Mouse (Mus musculus) CH12.LX (cell line): ENCODE results near the gene Gm7347. TPM values are rescaled to one million over a fixed set of nuclear protein-coding genes. Genes with fewer than 3 reads are reported as not detected.
"Not testable (repeated sequence)": the region's sequence is repeated elsewhere in the genome, so short reads cannot be mapped to it uniquely, and the experiment has no call there.

Source experiments
- DNase-seq: peaks from one replicate; pipeline ENCODE4 v3.0.0-alpha.2; 2013; ENCODE audit errors: extremely low read depth
- H3K27ac ChIP-seq: 2 replicates; pipeline ENCODE4 v1.5.1; 2012; ENCODE audit warnings: low read depth, mild to moderate bottlenecking, control low read depth, moderate library complexity; ENCODE audit not compliant: insufficient read depth
- H3K27me3 ChIP-seq: replicated peaks from 2 replicates; pipeline ENCODE3; 2012; ENCODE audit warnings: inconsistent platforms
- H3K36me3 ChIP-seq, 2 experiments: replicated peaks in 1 of 2; 2 replicates each; pipeline versions ENCODE3 to v1.6.1; 2012; ENCODE audit warnings: inconsistent platforms in 1 of 2, low read length in 1 of 2, mild to moderate bottlenecking in 1 of 2, mixed read lengths in 1 of 2, moderate library complexity in 1 of 2; ENCODE audit not compliant: control insufficient read depth in 1 of 2, insufficient read depth in 1 of 2
- H3K4me1 ChIP-seq, 2 experiments: 2 replicates each; pipeline ENCODE4 v1.6.1; 2012; ENCODE audit warnings: inconsistent platforms in 1 of 2, moderate library complexity in 1 of 2; ENCODE audit not compliant: insufficient read depth in 2 of 2, control insufficient read depth in 1 of 2
- H3K4me2 ChIP-seq: 2 replicates; pipeline ENCODE4 v1.6.1; 2012; ENCODE audit warnings: low read depth, mild to moderate bottlenecking, control low read depth; ENCODE audit not compliant: poor library complexity, insufficient read depth, severe bottlenecking
- H3K4me3 ChIP-seq, 3 experiments: fragments of 150-350 bp in 1 of 3; sonication (generic) in 1 of 3; replicated peaks in 1 of 3; 2 replicates each; pipeline versions ENCODE3 to v1.5.1; 2011 to 2012; ENCODE audit warnings: low read depth in 2 of 3, low read length in 2 of 3, mild to moderate bottlenecking in 2 of 3, moderate library complexity in 2 of 3, control low read depth in 1 of 3, improper control_type of control experiment in 1 of 3, inconsistent platforms in 1 of 3, mixed read lengths in 1 of 3; ENCODE audit not compliant: poor library complexity in 1 of 3
- H3K79me2 ChIP-seq: replicated peaks from 2 replicates; pipeline ENCODE4 v1.6.1; 2012; ENCODE audit warnings: mild to moderate bottlenecking, moderate library complexity; ENCODE audit not compliant: control insufficient read depth, poor library complexity, insufficient read depth, severe bottlenecking; ENCODE audit errors: extremely low read depth
- H3K9ac ChIP-seq: 2 replicates; pipeline ENCODE4 v1.6.1; 2012; ENCODE audit warnings: low read depth, mild to moderate bottlenecking, control low read depth, moderate library complexity; ENCODE audit not compliant: insufficient read depth
- H3K9me3 ChIP-seq: replicated peaks from 2 replicates; pipeline ENCODE3; 2012; ENCODE audit warnings: low read length, inconsistent platforms, mixed read lengths
- dilution Hi-C: fragments of 300-500 bp; cut with MboI; formaldehyde crosslinking; loops from 2 replicates; pipeline ENCODE4 v1.14.3; 2020; ENCODE audit warnings: low sequenced_read_pairs; ENCODE audit not compliant: extremely low pct_unique_long_range_greater_than_20kb, extremely low pct_ligation_motif_present
- in situ Hi-C: fragments of 300-500 bp; cut with MboI; formaldehyde crosslinking; loops from 3 replicates; pipeline ENCODE4 v1.14.3; 2019; ENCODE audit warnings: low sequenced_read_pairs, low pct_ligation_motif_present, low pct_unique_long_range_greater_than_20kb, mixed read lengths
- polyA plus RNA-seq: library from polyadenylated mRNA; unstranded; fragments of >175 nt; gene quantifications from 2 replicates; pipeline ENCODE4 v1.2.1, GENCODE M21; 2012; ENCODE audit warnings: low read depth; ENCODE audit not compliant: insufficient read length
- total RNA-seq, 2 experiments: library from RNA; depleted of rRNA; stranded (reverse); fragments of 300-350 nt in 1 of 2; fragments of >200 nt in 1 of 2; gene quantifications; 2 replicates each; pipeline ENCODE4 v1.2.3; 2012 to 2014

Gene Gm7347
- total and polyA plus RNA-seq, 3 experiments, result not detected

DNA sequence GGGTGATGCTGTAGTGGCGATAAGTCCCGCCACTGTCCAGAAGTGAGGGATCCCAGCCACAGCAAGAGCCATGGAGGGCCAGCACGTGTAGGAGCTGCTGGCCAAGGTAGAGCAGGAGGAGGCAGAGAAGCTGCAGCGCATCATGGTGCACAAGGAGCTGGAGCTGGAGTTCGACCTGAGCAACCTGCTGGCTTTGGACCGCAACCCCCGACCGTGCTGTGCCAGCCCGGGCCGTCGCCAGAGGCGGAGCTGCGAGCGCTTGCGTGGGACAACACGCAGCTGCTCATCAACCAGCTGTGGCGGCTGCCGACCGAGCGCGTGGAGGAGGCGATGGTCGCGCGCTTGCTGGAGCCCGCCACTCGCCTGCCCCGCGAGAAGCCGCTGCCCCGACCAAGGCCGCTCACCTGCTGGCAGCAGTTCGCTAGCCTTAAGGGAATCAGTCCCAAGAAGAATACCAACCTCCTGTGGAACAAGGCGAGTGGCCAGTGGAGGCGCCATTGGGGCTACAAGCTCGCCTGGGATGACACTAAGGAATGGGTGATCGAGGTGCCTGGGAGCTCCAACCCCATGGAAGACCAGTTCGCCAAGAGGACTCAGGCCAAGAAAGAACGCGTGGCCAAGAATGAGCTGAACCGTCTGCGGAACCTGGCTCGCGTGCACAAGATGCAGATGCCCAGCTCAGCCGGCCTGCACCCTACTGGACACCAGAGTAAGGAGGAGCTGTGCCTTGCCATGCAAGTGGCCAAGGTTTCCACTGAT is 51.3 kb downstream of the Gm7347 start:
- in situ Hi-C loops, H3K27me3 ChIP-seq, DNase-seq, dilution Hi-C loops, H3K79me2 ChIP-seq, H3K27ac ChIP-seq, H3K4me3 ChIP-seq, H3K9ac ChIP-seq, H3K36me3 ChIP-seq, H3K9me3 ChIP-seq, H3K4me1 ChIP-seq, H3K4me2 ChIP-seq: not testable (repeated sequence)

- H3K4me1 ChIP-seq, H3K4me2 ChIP-seq, DNase-seq, H3K9me3 ChIP-seq, H3K27ac ChIP-seq, H3K9ac ChIP-seq, H3K27me3 ChIP-seq, in situ Hi-C loops, dilution Hi-C loops, H3K36me3 ChIP-seq, H3K79me2 ChIP-seq, H3K4me3 ChIP-seq: not testable (repeated sequence)
Observed at GRCm38 (mm10) chr5:26004698-26005097, 53.7 kb downstream of the Gm7347 start, which contains the start of gene Gm1979. Gene Gm1979, minus strand, starts transcription at chr5:26004798.

Other genes with a start within 250 kb of the Gm7347 start
- not detected in 2 replicates for gene Gm21663, start 116.2 kb downstream of the Gm7347 start, total RNA-seq (2012; rRNA removed)
- gene Gm21663, start 116.2 kb downstream of the Gm7347 start, total RNA-seq (2014; rRNA removed), result not detected in 2 replicates
- not detected in 2 replicates for gene Gm21663, start 116.2 kb downstream of the Gm7347 start, polyA plus RNA-seq
- gene Gm21671, start 104.2 kb downstream of the Gm7347 start, total RNA-seq (2012; rRNA removed), result not detected in 2 replicates
- not detected in 2 replicates for gene Gm21671, start 104.2 kb downstream of the Gm7347 start, total RNA-seq (2014; rRNA removed)
- gene Gm21671, start 104.2 kb downstream of the Gm7347 start, polyA plus RNA-seq, result not detected in 2 replicates
- gene Gm21680, start 85.9 kb downstream of the Gm7347 start, total RNA-seq (2012; rRNA removed), result not detected in 2 replicates
- gene Gm21680, start 85.9 kb downstream of the Gm7347 start, total RNA-seq (2014; rRNA removed), result not detected in 2 replicates
- not detected in 2 replicates for gene Gm21680, start 85.9 kb downstream of the Gm7347 start, polyA plus RNA-seq
- not detected in 2 replicates for gene Gm21698, start 69.9 kb downstream of the Gm7347 start, total RNA-seq (2012; rRNA removed)
- not detected in 2 replicates for gene Gm21698, start 69.9 kb downstream of the Gm7347 start, total RNA-seq (2014; rRNA removed)
- not detected in 2 replicates for gene Gm21698, start 69.9 kb downstream of the Gm7347 start, polyA plus RNA-seq
- gene Gm1979, start 53.8 kb downstream of the Gm7347 start, total RNA-seq (2012; rRNA removed), result not detected in 2 replicates
- not detected in 2 replicates for gene Gm1979, start 53.8 kb downstream of the Gm7347 start, total RNA-seq (2014; rRNA removed)
- not detected in 2 replicates for gene Gm1979, start 53.8 kb downstream of the Gm7347 start, polyA plus RNA-seq
- not detected in 2 replicates for gene Gm5862, start 35.7 kb downstream of the Gm7347 start, total RNA-seq (2012; rRNA removed)
- gene Gm5862, start 35.7 kb downstream of the Gm7347 start, total RNA-seq (2014; rRNA removed), result not detected in 2 replicates
- not detected in 2 replicates for gene Gm5862, start 35.7 kb downstream of the Gm7347 start, polyA plus RNA-seq
- not detected in 2 replicates for gene Speer4a, start 19.0 kb downstream of the Gm7347 start, total RNA-seq (2012; rRNA removed)
- gene Speer4a, start 19.0 kb downstream of the Gm7347 start, total RNA-seq (2014; rRNA removed), result not detected in 2 replicates
- not detected in 2 replicates for gene Speer4a, start 19.0 kb downstream of the Gm7347 start, polyA plus RNA-seq
- gene Gm10471, start 30.7 kb upstream of the Gm7347 start, total RNA-seq (2012; rRNA removed), result not detected in 2 replicates
- not detected in 2 replicates for gene Gm10471, start 30.7 kb upstream of the Gm7347 start, total RNA-seq (2014; rRNA removed)
- not detected in 2 replicates for gene Gm10471, start 30.7 kb upstream of the Gm7347 start, polyA plus RNA-seq
- not detected in 2 replicates for gene 5031410I06Rik, start 46.8 kb upstream of the Gm7347 start, total RNA-seq (2012; rRNA removed)
- gene 5031410I06Rik, start 46.8 kb upstream of the Gm7347 start, total RNA-seq (2014; rRNA removed), result not detected in 2 replicates
- not detected in 2 replicates for gene 5031410I06Rik, start 46.8 kb upstream of the Gm7347 start, polyA plus RNA-seq
- not detected in 2 replicates for gene Gm10220, start 62.8 kb upstream of the Gm7347 start, total RNA-seq (2012; rRNA removed)
- gene Gm10220, start 62.8 kb upstream of the Gm7347 start, total RNA-seq (2014; rRNA removed), result not detected in 2 replicates
- gene Gm10220, start 62.8 kb upstream of the Gm7347 start, polyA plus RNA-seq, result not detected in 2 replicates
- not detected in 2 replicates for gene Gm7361, start 199.1 kb upstream of the Gm7347 start, total RNA-seq (2012; rRNA removed)
- gene Gm7361, start 199.1 kb upstream of the Gm7347 start, total RNA-seq (2014; rRNA removed), result not detected in 2 replicates
- gene Gm7361, start 199.1 kb upstream of the Gm7347 start, polyA plus RNA-seq, result not detected in 2 replicates